Mouse (Mus musculus) liver, embryonic 14.5 days (tissue): ENCODE measurements around the gene Ppp2r5c.

Source experiments
- CTCF ChIP-seq: IDR thresholded peaks from 2 replicates; pipeline ENCODE4 v1.5.1; 2016; ENCODE audit warnings: antibody characterized with exemption, low read depth, control low read depth
- EP300 ChIP-seq: IDR thresholded peaks from 2 replicates; pipeline ENCODE4 v1.6.1; 2016; ENCODE audit warnings: antibody characterized with exemption, low read depth

DNA sequence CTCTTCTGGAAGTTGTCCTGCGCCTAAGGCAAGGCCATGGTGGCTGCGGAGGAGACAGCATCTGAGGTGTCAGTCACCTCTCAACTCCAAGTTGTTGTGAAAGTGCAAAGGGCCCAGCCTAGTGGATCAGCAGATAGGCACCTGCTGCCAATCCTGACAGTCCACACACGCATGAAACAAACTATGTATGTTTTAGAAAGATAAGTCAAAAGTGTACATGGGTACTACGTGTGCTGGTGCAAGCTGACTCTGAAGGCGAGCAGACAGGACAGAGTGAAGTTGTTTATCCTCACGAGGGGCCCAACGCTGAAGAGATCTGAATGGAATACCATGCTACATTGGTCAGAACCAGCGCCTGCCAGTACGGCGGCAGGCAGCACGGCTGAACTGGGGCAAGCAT is 117.9 kb downstream of the Ppp2r5c start:
- TF ChIP-seq CTCF (no peak), EP300 (peak; percentile 61)
